Mouse (Mus musculus) 416B (cell line): ENCODE results near the gene Lfng.

Source experiments
- DNase-seq: peaks from one replicate; pipeline ENCODE4 v3.0.0; 2011; ENCODE audit warnings: low read depth

The Lfng gene

DNA sequence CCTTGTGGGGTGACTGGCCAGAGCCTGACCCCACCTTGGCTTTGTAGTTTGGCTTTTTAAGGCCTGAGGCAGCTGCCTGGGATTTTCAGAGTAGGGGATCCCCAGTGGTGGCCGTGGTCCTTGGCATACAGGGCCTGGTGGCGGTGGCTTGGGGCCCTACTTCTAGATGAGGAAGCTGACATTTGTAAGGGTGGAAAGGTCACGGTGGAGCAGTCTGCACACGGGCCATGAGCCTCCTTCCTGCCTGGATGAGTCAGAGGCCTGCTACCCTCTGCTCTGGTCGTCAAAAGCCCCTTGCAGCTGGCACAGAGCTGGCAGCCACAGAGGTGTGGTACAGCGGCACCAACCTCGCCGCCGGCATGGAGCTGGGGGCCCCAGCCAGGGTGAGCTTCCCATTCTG, 9.6 kb downstream of the Lfng start:
- DNase-seq = peak; percentile 95

DNA sequence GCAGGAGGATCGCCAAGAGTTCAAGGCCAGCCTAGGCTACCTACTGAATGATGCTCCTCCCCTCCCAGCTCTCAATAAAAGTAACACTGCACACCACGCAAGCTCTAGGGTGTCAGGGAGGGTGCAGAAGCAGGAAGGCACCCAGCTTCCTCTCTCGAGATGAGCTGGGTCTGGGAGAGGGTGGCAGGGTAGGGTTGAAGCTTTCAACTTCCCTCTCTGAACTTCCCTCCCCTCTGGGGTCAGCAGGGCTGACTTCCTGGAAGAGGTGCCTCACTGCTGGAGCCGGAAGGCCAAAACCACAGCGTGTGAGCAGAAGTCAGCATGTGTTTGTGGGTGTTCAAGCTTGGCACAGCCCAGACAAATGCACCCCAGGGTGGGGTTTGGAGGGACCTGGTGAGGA, 10.6 kb downstream of the Lfng start:
- DNase-seq = peak; percentile 95

DNA sequence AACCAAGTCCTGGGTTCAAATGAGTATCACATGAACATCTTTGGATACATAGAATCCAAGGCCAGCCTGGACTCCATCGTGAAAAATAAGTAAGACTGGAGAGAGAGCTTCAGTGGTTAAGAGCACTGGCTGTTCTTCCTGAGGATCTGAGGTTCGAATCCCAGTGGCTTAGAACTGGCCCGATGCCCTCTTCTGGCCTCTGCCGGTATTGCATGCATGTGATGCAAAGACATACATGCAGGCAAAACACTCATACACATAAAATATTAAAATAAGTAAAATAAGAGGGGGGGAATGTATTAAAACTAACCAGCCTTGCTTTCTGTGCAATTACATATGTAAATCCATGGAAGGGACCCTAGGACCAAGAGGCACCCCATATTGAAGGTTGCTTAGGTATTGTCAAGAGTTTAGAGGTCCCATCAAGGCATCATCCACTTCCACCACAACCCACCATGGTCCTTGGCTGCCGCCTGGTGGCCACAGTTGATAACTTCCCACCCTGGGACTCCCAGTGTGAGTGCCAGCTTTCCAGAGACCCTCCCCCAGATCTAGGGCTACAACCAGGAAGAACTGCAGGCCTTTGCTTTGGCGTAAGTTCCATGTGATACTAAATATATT, 12.1 kb downstream of the Lfng start:
- DNase-seq = peak; percentile 88

DNA sequence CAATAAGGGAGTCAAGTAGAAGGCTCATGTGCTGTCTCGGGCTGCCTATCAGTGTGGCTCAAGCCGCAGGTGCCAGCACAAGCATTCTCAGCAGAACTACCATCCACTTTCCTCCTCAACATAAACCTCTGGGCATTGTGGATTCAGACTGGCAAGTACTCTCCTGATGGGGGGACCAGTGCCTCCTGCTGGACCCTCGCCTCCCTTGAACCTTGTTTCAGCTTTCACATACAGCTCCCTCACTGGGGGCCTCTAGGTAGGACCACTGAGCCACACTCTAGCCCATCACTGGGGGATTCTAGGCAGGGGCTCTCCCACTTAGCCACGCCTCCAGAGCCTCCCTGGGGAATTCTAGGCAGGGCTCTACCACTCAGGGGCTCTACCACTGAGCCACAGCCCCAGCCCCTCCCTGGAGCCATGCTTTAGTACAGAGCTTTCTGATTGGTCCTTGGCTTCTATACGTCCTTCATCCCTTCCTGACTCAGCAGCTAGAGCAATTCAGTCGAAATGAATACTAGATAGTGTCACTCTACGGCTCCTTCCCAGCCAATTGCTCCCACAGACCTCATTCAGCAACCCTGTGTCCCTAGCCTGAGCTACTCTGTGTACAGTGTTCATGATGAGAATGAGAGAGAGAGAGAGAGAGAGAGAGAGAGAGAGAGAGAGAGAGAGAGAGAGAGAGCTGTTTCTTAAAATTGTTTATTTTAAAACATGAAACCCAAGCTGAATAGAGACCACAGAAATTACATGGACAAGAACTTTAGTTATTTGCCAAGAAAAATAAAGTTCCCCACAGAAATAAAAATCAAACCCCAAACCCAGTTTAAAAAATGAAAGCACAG, 13.0 kb downstream of the Lfng start:
- no peak for DNase-seq

DNA sequence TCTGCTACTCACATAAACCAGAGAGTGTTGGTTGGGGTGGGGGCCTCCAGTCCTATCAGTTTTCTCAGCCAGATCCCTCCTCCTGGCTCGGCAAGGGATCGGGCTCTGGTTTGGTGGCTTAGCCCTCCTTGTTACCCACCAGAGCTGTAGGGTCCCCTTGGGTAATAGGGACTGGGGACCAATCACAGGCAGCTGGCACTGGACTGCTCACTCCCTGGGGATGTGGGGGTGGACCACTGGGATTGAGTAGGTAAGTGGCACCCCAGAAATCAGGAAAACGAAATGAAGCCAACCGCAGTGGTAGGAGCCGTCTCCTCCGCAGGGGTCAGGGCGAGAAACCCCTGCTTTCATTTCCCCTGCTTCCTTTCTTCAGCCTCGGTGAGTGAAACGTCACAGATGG, 14.0 kb downstream of the Lfng start:
- DNase-seq = no peak

DNA sequence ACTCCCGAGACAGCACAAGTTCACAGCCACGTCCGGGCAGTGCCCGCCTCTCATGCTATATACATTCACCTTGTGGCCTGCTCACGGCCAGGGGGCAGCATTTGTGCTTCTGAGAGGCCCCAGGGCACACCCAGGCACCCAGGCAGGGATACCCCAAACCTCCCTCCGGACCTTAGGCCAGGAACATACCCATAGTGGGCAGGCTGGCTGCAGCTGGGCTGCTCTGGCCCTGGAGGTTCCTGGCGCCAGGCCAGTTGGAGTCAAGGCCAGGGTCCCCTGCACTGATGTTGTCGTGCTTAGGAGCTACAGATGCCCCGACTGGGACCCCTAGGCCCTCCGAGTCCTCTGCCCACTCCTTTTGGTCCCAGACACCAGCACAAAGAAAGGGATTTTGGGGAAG, 14.4 kb downstream of the Lfng start:
- no peak for DNase-seq

DNA sequence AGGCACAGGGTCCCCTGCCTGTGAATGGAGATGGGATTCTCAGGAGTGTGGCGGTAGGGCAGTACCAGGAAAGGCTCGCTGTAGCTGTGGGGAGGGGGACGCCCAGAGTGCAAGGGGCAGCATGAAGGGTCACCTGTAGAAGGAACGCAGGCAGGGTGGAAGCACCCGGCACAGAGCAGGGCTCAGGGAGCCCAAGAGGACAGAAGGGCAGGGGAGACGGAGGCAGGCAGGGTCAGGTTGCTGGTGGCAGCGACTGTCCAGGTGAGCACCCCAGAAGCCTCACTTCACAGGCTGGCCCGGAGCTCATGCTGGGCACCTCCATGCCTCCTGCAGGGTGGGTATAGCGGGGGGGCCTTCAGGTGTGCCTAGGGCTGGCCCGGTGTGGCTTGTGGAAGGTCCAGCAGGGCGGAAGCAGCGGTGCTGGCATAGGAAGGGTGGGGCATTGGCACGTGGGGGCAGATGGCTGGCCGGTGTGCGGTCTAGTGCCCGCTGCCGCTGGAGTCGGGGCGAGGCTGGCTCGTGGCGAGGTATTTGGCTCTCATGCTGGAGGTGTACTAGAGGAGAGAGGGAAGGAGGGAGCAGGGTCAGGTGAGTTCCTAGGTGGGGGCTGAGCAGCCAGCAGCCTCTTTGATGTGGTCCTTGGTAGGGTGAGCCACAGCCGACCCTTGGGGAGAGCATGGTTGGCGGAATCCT, 16.0 kb downstream of the Lfng start:
- DNase-seq = no peak

DNA sequence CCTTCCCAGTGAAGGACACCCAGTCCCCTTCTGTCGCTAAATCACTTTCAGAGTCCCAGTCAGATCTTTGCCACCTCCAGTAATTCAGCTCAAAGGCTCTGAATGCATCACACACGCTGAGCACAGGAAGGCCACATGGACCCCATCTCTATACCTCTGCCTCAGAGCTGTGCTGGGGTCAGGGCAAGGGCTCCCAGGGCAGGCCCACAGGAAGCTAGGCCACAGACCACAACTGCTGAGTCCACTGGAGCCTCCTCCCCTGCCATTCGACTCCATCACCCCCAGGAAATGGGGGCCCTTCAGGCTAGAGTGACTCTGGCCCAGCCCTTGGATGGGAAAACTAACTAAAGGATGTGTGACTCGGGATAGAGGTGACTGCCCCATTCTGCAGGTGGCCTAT, 16.7 kb downstream of the Lfng start:
- peak; percentile 71 for DNase-seq

DNA sequence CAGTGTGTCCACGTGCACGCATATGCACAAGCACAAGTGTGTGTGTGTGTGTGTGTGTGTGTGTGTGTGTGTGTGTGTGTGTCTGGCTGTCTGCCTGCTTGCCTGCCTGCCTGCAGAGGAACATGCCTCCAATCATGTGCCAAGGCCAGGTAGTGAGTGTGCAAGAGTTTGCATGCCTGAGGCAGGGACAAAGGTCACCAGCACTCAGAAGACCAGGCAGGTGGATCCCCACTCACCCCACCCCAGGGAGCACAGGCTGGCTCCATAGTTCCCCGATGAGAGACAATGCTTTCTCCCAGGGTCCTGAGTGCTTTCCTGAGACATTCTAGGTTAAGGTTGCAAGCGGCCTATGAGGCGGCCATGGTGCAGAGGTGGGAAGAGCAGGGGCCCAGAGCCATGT, 17.1 kb downstream of the Lfng start:
- DNase-seq = no peak

DNA sequence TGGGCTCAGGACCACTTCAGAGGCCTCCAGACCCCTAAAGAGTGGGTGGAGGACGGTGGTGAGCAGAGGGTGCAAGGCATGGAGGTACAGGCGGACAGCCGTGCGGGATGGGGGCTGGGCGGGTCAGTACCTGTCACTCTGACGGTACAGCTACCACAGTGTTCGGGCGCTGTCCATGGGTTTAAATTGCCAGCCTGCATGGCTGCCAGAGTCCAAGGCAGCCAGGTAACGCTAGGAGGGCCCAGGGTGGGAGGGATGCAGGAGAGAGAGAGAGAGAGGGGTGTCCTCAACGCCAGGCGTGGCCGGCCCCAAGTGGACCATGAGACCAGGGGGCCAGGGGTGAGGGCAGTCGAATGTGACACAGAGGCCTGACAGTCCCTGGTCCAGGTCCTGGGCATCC, 17.8 kb downstream of the Lfng start:
- DNase-seq = no peak

DNA sequence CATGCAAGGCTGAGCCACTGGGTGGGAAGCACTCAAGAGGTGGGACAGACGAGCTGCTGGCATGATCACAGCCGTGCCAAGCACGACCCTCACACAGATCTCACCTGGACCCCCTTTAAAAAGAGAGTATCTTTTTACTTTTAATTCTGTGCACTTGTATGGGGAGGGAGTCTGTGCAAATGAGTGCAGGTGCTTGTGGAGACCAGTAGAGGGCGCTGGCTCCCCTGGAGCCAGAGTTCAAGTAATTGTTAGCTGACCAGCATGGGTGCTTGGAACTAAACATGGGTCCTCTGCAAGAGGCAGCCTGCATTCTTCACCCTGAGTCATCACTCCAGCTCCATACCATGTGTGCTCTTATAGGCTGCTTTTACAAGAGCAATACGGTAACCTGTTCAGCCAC, 20.5 kb downstream of the Lfng start:
- no peak for DNase-seq

DNA sequence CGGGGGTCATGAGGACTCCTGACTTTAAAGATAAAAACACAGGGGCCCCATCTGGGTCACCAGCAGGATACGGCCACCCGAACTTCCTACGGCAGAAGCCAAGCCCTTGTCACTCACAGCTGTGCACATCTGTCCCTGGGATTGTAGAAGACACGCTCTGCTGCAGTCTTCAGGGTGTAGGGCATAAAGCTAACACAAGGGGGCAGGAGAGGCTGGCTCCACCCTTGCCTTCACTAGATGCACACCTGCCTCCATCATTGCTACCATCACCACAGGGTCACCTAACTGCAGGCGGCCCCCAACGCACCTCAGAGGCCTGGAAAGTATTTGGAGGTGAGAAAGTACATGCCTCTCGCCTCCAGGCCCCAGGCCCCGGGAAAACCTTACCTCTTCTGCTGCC, 21.9 kb downstream of the Lfng start:
- DNase-seq = no peak

DNA sequence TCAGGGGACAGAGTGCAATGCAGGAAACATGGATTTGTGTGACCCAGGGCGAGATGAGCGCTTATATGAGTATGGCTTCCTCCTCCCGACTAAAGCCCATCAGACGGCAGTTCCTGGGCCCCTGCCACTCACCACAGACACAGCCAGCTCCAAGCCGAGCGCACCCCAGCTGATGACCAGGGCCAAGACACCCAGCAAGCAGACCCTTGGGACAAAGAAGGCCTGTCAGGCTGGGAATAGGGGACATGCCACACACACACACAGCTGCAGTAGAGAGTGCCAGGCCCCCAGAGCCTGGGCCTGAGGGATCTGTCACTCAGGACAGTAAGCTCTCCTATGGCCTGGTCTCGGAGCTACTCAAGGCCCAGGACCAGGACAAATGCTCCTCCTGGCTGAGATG, 26.3 kb downstream of the Lfng start:
- no peak for DNase-seq

DNA sequence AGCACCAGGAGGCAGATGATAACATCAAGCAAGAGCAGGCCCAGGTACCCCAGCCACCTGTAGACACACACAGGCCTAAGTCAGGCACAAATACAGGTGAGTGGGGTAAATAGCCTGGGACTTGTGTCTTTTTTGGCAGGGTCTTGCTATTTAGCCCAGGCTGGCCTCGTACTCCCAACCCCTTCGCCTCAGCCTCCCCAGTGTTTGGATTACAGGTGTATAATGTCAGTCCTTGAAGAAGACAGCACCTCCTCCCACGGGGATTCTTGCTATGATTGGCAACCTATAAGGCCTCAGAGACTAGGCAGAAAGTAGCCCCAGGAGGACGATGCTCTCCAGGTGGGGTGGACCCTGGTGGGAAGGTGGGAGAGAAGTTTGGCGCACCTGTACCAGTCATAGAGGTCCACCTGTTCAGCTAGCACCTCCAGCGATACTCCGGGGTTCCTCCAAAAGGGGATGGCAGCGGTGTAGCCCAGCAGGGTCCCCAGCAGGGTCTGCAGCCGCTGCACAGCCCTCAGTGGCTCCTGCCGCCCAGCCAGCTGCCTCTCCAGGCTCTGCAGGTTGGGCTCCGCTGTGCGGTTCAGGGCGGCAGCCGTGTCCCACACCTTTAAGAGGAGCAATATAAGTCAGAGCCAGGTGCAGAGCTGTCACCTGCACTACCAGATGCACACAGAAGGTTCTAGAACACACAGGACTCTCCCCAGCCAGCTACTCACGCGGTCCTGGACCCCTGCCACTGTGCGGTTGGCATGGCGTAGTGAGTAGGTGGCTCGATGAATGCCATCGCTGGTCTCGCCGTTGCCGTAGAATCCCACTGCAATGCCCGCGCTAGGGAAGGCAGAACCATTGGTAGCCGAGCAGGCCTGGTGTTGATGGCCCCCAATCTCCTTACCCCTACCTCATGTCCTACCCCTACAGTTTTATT, 27.9 kb downstream of the Lfng start:
- no peak for DNase-seq

DNA sequence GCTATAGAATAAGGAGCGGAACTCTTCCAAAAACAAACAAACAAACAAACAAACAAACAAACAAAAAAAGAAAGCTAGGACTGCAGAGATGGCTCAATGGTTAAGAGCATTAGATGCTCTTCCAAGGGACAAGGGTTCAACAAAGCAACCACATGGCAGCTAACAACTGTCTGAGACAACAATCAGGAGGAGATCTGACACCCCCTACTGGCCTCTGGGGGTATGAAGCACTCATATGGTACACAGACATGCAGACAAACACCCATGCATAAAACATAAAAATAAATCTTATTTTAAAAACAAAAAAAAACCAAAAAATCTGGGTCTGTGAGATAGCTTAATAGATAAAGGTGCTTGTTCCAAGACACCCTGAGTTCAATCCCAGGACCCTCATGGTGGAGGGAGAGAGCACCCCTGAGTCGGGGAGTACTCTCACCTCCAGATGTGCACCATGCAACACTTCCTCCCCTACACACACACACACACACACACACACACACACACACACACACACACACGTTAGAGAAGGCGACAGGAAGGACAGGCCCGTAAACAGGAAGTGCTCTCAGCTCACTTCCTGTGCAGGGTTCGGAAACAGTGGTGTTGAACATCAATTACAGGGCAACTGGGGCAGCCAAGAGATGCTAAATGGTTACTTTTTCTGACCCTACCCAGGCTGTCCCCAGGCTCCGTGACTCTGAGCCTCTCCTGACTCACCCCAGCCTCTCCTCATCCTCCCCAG, 29.4 kb downstream of the Lfng start:
- DNase-seq = peak; percentile 37

DNA sequence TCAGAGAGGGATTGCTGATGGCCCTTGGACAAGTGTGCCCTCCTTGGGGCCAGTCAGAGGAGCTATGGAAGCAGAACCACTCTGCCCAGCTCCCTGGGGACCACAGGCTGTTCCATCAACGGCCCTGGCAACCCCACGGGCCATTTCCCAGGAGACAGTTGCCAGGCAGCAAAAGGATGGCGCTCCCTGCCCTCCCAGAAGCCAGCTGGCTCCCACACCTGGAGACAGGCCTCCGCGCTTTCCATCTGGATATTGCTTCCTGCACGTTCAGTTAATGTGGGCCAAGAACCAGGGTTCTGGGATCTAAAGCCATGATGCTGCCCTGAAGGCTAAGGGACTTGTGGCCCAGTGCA, 29.9 kb downstream of the Lfng start:
- no peak for DNase-seq

DNA sequence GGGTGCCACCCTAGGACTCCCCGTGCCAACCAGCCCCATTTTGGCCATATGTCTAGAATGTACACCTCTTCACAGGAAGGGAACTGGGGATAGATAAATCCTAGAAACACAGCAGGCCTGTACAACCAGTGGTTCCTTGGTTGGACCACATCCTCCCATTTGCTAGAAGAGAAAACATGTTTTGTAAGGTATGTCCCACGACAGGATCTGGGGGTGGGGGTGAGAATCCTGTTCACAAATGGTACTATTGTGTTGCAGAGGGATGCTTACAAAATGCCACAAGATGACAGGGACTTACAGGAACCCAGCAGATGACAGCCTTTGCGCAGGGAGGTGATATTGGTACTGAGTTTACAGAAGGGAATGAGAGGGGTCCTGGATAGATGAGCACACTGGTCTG, 30.9 kb downstream of the Lfng start:
- no peak for DNase-seq

DNA sequence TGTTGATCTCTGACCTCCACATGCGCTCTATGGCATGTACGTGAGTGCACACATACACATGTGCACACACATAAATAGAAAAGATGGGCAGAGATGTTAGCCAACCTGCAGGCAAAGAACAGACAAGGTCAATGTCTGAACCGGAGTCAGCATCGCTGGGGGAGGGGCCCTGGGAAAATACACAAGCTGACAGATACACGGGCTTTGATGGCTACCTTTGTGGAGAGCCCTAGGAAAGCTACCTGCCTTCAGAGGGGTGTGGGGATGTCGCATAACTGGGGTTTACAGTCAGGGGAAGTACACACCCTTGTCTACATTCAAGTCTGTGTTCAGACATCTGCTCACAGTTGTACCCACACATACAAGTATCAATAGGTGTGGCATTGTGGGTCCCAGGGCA, 31.4 kb downstream of the Lfng start:
- no peak for DNase-seq

DNA sequence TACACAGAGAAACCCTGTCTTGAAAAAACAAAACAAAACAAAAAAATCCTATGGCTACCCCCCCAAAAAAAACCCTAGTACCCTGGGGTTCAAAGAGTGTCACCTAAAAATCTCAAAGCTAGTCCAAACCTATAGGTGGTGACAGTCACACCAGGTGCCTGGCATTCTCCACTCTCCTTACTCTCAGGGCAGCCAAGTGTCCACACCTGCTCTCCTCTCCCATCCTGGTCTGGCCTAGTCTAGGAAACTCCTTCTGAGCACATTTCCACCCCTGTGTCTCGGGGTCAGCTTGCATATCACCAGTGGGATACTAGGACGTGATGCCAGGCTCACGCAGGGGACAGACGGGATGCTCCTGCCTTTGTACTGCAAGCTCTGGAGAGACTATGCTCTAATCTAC, 32.2 kb downstream of the Lfng start:
- DNase-seq = no peak

DNA sequence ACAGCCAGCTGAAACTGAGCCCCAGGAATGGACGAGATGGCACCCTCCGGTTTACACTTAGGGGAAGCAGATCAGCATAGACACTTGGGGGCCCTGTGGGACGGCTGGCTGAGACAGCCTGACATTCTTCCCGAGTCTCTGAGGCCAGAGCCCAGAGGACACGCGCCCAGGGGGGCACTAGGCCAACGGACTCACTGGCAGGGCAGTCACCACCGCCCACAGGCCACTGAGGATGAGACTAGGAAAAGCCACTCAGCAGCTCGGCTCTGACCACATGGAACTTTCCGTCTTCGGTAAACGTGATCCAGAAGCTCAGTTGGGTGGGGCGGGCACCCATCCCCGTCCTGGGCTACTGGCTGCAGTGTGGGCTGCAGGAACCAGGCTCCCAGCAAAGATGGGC, 32.8 kb downstream of the Lfng start:
- DNase-seq = no peak

DNA sequence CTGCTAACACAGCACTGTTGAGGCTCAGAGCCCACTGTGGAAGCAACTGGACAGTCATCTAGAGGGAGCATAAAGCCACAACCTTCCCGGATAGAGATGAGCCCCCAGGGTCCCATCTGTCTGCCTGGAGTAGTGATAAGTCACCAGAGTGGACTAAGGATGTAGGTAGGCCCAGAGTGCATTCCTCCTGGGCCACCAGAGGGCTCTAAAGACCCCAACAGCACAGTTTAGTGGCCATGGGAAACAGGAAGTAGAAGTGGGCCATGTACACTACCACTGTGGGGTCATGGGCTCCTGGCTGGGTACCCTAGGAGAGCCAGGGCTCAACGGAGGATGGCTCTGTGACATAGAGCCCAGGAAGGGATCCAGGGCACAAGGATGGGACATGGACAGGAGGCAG, 33.7 kb downstream of the Lfng start:
- DNase-seq = no peak
